Mouse (Mus musculus): ENCODE measurements at regions not wholly inside any gene's neighbourhood (a gene's known extent, or its start where the extent isn't known, plus 50 kb on each side); places are given as distances from the start of the nearest gene placed in this dataset.

GRCm38 (mm10) chr14:58563082-58563481, 492.7 kb downstream of the Fgf9 start:
- no peaks in the 10 kb centered on the region for H3K4me1 ChIP-seq (replicated peaks)
- H3K9ac ChIP-seq: no peak overlapping the region
- WGBS (ENCODE audit: insufficient replicate concordance): 50% methylated on average over 2 of the region's 2 CpGs
- DNase-seq: no peak
- no peaks in the 10 kb centered on the region for H3K36me3 ChIP-seq
- no peak overlapping the region for H3K4me2 ChIP-seq
- no peak overlapping the region for H3K4me3 ChIP-seq (replicated peaks)
- no peaks in the 10 kb centered on the region for H3K27me3 ChIP-seq
- no peak for ATAC-seq (ENCODE audit: low read depth)
- no peaks in the 10 kb centered on the region for H3K9me3 ChIP-seq (replicated peaks)
- no peak overlapping the region for H3K27ac ChIP-seq

DNA sequence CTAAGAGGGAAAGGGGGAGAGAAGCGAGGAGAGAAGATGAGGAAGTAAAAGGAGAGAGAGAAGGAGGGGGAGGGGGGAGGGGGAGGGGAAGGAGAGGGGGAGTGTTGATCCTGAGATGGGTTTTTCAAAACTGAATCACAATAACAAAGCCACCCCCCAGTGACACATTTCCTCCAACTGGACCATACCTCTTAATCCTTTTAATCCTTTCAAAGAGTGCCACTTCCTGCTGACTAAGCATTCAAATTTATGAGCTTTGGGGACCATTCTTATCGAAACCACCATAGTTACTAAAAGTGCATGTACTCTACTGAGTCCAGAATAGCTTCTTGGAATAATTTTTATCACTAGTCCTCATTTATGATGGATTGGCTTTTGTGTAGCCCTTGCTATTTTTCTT, 480.4 kb downstream of the Fgf9 start:
- no peaks in the 10 kb centered on the region for H3K36me3 ChIP-seq
- H3K27me3 ChIP-seq: no peaks in the 10 kb centered on the region
- WGBS (ENCODE audit: insufficient replicate concordance): 54% methylated on average over 2 of the region's 2 CpGs
- H3K9ac ChIP-seq: no peak overlapping the region
- no peak overlapping the region for H3K4me3 ChIP-seq (replicated peaks)
- H3K4me2 ChIP-seq: no peak overlapping the region
- no peaks in the 10 kb centered on the region for H3K4me1 ChIP-seq (replicated peaks)
- no peaks in the 10 kb centered on the region for H3K9me3 ChIP-seq (replicated peaks)
- DNase-seq (no peak), ATAC-seq (ENCODE audit: low read depth) (no peak)
- H3K27ac ChIP-seq: no peak overlapping the region

DNA sequence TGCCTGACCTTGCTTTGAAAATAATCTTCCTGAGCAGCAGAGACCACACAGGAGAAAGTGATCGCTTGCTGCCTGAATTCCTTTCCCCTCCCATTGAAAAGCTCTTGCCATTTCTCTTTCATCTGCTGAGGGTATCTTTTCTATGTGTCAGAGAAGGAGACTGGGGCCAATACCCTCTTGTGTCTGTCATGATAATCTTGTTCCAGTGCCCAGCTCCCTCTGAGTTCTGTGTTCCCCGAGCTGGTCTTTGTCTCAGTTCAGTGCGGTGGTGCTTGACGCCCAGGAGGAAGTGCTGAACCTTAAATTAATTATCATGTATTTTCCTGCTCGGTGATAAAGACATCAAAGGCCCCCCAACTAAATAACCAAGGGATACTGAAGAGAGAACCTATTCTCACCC, 475.4 kb downstream of the Fgf9 start:
- Histone ChIP-seq H3K27me3 (no peaks in the 10 kb centered on the region), H3K27ac (no peak overlapping the region), H3K4me2 (no peak overlapping the region), H3K36me3 (no peaks in the 10 kb centered on the region), H3K4me3 (replicated peaks) (no peak overlapping the region), H3K9me3 (replicated peaks) (no peaks in the 10 kb centered on the region), H3K4me1 (replicated peaks) (no peaks in the 10 kb centered on the region), H3K9ac (no peak overlapping the region)
- no peak for ATAC-seq (ENCODE audit: low read depth)
- DNase-seq: no peak
- 17% methylated on average over 5 of the region's 5 CpGs for WGBS (ENCODE audit: insufficient replicate concordance)

GRCm38 (mm10) chr14:58543140-58543767, 472.9 kb downstream of the Fgf9 start:
- Histone ChIP-seq H3K9ac (no peak overlapping the region), H3K4me1 (replicated peaks) (no peaks in the 10 kb centered on the region), H3K27me3 (no peaks in the 10 kb centered on the region), H3K4me2 (no peak overlapping the region), H3K36me3 (no peaks in the 10 kb centered on the region), H3K4me3 (replicated peaks) (no peak overlapping the region), H3K27ac (no peak overlapping the region), H3K9me3 (replicated peaks) (no peaks in the 10 kb centered on the region)
- no peak for DNase-seq
- no peak for ATAC-seq (ENCODE audit: low read depth)
- WGBS (ENCODE audit: insufficient replicate concordance): 66% methylated on average over 10 of the region's 10 CpGs

DNA sequence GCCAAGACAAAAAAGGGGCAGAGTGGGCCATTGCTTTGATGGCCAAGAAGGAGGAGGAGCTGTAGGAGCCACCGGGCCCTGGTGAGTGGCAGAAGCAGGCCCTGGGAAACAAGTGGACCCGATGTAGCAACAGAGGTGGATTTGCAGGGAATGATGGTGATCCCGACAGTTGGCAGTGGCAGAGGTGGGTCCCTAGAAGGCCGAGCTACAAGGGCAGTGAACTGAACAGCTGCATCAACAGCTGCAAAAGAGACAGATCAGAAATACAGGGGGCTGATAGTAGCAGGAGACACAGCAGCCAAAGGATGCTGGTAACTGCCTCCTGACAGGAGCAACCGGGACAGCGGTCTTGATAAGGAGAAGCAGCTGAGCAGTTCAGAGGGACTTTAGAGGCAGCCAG, 467.8 kb downstream of the Fgf9 start:
- H3K36me3 ChIP-seq: no peaks in the 10 kb centered on the region
- H3K9me3 ChIP-seq (replicated peaks): 0 out of 2 replicates have a peak, but pooled peaks cover 3% of the 10 kb centered on the region
- H3K4me1 ChIP-seq (replicated peaks): no peaks in the 10 kb centered on the region
- no peak overlapping the region for H3K4me3 ChIP-seq (replicated peaks)
- H3K9ac ChIP-seq: no peak overlapping the region
- WGBS (ENCODE audit: insufficient replicate concordance): 58% methylated on average over 6 of the region's 6 CpGs
- DNase-seq (no peak), ATAC-seq (ENCODE audit: low read depth) (no peak)
- H3K4me2 ChIP-seq: no peak overlapping the region
- no peak overlapping the region for H3K27ac ChIP-seq
- H3K27me3 ChIP-seq: no peaks in the 10 kb centered on the region

- H3K4me1 ChIP-seq (replicated peaks): no peaks in the 10 kb centered on the region
- H3K9me3 ChIP-seq (replicated peaks): no peaks in the 10 kb centered on the region
- H3K9ac ChIP-seq: no peak overlapping the region
- no peaks in the 10 kb centered on the region for H3K36me3 ChIP-seq
- DNase-seq (no peak), ATAC-seq (ENCODE audit: low read depth) (no peak)
- H3K27ac ChIP-seq: no peak overlapping the region
- no peaks in the 10 kb centered on the region for H3K27me3 ChIP-seq
- WGBS (ENCODE audit: insufficient replicate concordance): 55% methylated on average over 5 of the region's 5 CpGs
- H3K4me2 ChIP-seq: no peak overlapping the region
- H3K4me3 ChIP-seq (replicated peaks): no peak overlapping the region
These were observed 450.7 kb downstream of the Fgf9 start for GRCm38 (mm10) chr14:58520976-58521549.

DNA sequence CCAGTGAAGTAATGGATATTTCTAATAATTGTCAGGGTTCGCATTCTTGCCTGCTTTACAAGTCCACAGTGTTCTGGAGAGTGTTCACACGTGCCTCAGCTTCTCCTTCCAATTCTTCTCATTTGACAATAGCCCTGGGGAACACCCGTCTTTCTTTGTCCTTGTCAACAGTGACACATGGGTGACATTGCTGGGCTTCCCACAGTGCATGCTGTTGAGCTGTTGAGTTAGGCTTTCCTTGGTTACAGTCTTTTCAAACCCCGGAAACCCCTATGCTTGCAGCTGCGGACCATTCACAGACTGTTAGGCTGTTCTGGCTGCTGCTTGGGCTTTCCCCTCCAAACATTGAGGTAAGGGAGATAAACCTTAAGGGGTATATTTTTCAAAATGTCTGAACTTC, 450.0 kb downstream of the Fgf9 start:
- ATAC-seq (ENCODE audit: low read depth) (no peak), DNase-seq (no peak)
- 59% methylated on average over 5 of the region's 5 CpGs for WGBS (ENCODE audit: insufficient replicate concordance)
- Histone ChIP-seq H3K9me3 (replicated peaks) (no peaks in the 10 kb centered on the region), H3K27ac (no peak overlapping the region), H3K9ac (no peak overlapping the region), H3K27me3 (no peaks in the 10 kb centered on the region), H3K4me3 (replicated peaks) (no peak overlapping the region), H3K4me2 (no peak overlapping the region), H3K4me1 (replicated peaks) (no peaks in the 10 kb centered on the region), H3K36me3 (no peaks in the 10 kb centered on the region)

DNA sequence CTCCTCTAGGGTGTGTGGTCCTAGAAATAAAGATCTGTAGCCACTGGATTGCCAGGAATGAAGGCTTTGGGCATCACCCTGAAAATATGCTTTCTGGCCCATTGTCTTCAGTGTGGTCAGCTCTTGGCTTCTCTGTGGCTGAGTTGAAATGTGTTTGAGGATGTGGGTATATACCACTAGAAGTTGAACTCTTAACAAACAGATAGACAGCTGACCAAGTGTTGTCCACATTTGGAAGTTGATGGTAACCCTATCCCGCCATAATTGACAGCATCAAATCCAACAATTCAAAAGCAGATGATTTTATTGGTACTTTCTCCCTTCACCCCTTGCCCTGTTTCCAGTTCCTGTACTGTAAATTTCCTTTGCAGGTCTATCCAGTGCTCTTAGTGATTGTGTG, 448.7 kb downstream of the Fgf9 start:
- no peak overlapping the region for H3K4me3 ChIP-seq (replicated peaks)
- no peaks in the 10 kb centered on the region for H3K4me1 ChIP-seq (replicated peaks)
- no peaks in the 10 kb centered on the region for H3K9me3 ChIP-seq (replicated peaks)
- DNase-seq (no peak), ATAC-seq (ENCODE audit: low read depth) (no peak)
- H3K27me3 ChIP-seq: no peaks in the 10 kb centered on the region
- WGBS (ENCODE audit: insufficient replicate concordance): 47% methylated on average over 1 of the region's 1 CpGs
- no peak overlapping the region for H3K4me2 ChIP-seq
- no peak overlapping the region for H3K9ac ChIP-seq
- no peaks in the 10 kb centered on the region for H3K36me3 ChIP-seq
- no peak overlapping the region for H3K27ac ChIP-seq

DNA sequence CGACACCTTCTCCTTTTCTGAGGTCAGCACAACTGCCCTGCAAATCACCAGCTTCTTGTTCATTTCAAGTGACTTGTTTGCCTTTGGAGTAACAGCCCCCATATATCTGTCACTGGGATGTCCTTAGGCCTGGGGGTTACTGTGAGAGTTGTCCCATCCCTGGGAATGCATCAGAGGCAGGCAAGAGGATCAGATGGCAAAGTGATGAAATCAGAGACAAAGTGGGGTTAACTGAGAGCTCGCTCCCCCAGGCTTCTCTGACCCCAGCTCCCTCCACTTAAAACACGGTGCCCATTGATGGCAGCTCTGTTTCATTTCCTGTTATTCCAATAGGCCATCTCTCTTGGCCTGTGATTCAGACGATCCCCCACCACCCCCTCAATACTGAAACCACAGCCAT, 446.2 kb downstream of the Fgf9 start:
- Histone ChIP-seq H3K27ac (no peak overlapping the region), H3K36me3 (no peaks in the 10 kb centered on the region), H3K9me3 (replicated peaks) (no peaks in the 10 kb centered on the region), H3K4me3 (replicated peaks) (no peak overlapping the region), H3K27me3 (no peaks in the 10 kb centered on the region), H3K9ac (no peak overlapping the region), H3K4me2 (no peak overlapping the region), H3K4me1 (replicated peaks) (no peaks in the 10 kb centered on the region)
- WGBS (ENCODE audit: insufficient replicate concordance): 25% methylated on average over 4 of the region's 4 CpGs
- DNase-seq (no peak), ATAC-seq (ENCODE audit: low read depth) (no peak)

DNA sequence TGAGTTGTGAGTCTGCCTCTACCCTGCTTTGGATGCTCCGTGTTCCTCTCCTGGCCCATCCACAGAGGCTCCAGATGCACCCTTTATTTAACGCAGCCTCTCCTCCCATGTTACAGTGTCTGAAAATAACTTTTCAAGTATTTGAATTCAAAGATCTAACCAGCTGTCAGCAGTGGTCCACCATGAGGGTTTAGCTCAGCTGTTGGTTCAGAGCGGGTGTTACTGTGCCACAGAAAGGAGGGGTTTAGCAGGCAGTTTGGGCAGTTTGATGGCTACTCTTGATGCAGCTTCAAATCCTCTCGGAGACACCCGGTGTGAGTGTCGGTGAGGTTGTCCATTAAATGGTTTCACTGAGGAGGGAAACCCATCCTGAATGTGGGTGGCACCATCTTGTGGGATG, 441.8 kb downstream of the Fgf9 start:
- WGBS (ENCODE audit: insufficient replicate concordance): 76% methylated on average over 6 of the region's 6 CpGs

DNA sequence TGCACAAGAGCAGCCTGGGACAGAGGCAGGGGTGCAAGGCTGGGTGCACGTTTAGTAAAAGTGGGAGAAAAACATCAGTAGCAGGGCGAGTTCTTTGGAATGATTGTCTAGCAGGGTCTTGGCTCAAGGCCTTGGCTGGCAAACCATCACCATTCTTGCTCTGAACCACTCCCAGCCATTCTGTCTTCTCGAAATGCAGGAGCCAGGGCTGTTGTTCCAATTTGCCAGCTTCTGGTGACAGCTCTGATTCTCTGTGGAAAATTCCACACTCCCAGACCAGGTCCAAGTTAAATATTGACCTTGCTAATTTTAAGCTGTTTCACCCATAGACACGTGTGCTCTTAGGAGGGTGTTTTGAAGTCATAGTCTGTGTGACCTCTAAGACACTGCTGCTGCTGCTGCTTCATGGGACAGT, 441.2 kb downstream of the Fgf9 start:
- no peaks in the 10 kb centered on the region for H3K9me3 ChIP-seq (replicated peaks)
- H3K4me1 ChIP-seq (replicated peaks): no peaks in the 10 kb centered on the region
- ATAC-seq (ENCODE audit: low read depth): no peak
- H3K9ac ChIP-seq: no peak overlapping the region
- no peak overlapping the region for H3K27ac ChIP-seq
- no peak overlapping the region for H3K4me3 ChIP-seq (replicated peaks)
- H3K27me3 ChIP-seq: no peaks in the 10 kb centered on the region
- H3K36me3 ChIP-seq: no peaks in the 10 kb centered on the region
- no peak for DNase-seq
- 48% methylated on average over 4 of the region's 4 CpGs for WGBS (ENCODE audit: insufficient replicate concordance)
- H3K4me2 ChIP-seq: no peak overlapping the region

More for the DNA sequence above, 441.8 kb downstream of the Fgf9 start:
- Histone ChIP-seq H3K4me2 (no peak overlapping the region), H3K27ac (no peak overlapping the region), H3K4me3 (replicated peaks) (no peak overlapping the region), H3K9ac (no peak overlapping the region), H3K27me3 (no peaks in the 10 kb centered on the region), H3K4me1 (replicated peaks) (no peaks in the 10 kb centered on the region), H3K9me3 (replicated peaks) (no peaks in the 10 kb centered on the region), H3K36me3 (no peaks in the 10 kb centered on the region)
- ATAC-seq (ENCODE audit: low read depth) (no peak), DNase-seq (no peak)

GRCm38 (mm10) chr14:58510790-58511189, 440.4 kb downstream of the Fgf9 start:
- WGBS (ENCODE audit: insufficient replicate concordance): 52% methylated on average over 4 of the region's 4 CpGs
- Histone ChIP-seq H3K4me1 (replicated peaks) (no peaks in the 10 kb centered on the region), H3K4me3 (replicated peaks) (no peak overlapping the region), H3K27me3 (no peaks in the 10 kb centered on the region), H3K9me3 (replicated peaks) (no peaks in the 10 kb centered on the region), H3K36me3 (no peaks in the 10 kb centered on the region), H3K4me2 (no peak overlapping the region), H3K27ac (no peak overlapping the region), H3K9ac (no peak overlapping the region)
- ATAC-seq (ENCODE audit: low read depth): no peak
- DNase-seq: no peak

All from liver, embryonic 13.5 days (tissue).